Mouse (Mus musculus): ENCODE measurements around the gene Ap3b1.

GRCm38 (mm10) chr13:94321094-94321792 lies 37.5 kb upstream of the Ap3b1 start:
- TF ChIP-seq POLR2A (IDR thresholded peaks at IDR 0.05; ENCODE audit: borderline replicate concordance, control insufficient read depth, low read depth, low read length) (no peak), CTCF (IDR thresholded peaks at IDR 0.05; ENCODE audit: control insufficient read depth, insufficient read depth, low read length) (no peak)

Measured in bone marrow, adult 2 months (tissue).